Mouse (Mus musculus): Measurements from ENCODE around the gene 2310061I04Rik. TPM values are rescaled to one million over a fixed set of nuclear protein-coding genes. Genes with fewer than 3 reads are reported as not detected.

2310061I04Rik gene
- total and polyA plus RNA-seq, 3 experiments: 3.1 to 163 (median 32.7) TPM

- H3K27me3 ChIP-seq (ENCODE audit: insufficient read depth, low read length): no peaks in the 10 kb centered on the region
- no peak for TF ChIP-seq GATA1 (IDR thresholded peaks at IDR 0.05; ENCODE audit: borderline replicate concordance, low read length)
- TF ChIP-seq TAL1 (conservative IDR thresholded peaks at IDR 0.05; ENCODE audit: low read depth, low read length): no peak
- peak; percentile 39; the same call in 1 of the 2 replicates for TF ChIP-seq CTCF (IDR thresholded peaks at IDR 0.05; ENCODE audit: low read depth, low read length)
- TF ChIP-seq POLR2AphosphoS5 (IDR thresholded peaks at IDR 0.05; ENCODE audit: insufficient replicate concordance, low read depth, low read length): no peak
- TF ChIP-seq GATA2 (IDR thresholded peaks at IDR 0.05; ENCODE audit: borderline replicate concordance, low read depth, low read length): no peak
- H3K4me1 ChIP-seq (ENCODE audit: insufficient read depth, low read depth, low read length): peaks cover 69% of the 10 kb centered on the region
- peaks cover 62% of the 10 kb centered on the region for H3K36me3 ChIP-seq (replicated peaks)
- DNase-seq (ENCODE audit: low spot score) (no peak), ATAC-seq (ENCODE audit: extremely low read depth, insufficient number of reproducible peaks, low FRiP score, poor library complexity, severe bottlenecking) (no peak)
- H3K9me3 ChIP-seq (replicated peaks): no peaks in the 10 kb centered on the region
- peak overlapping the region; percentile 24; the same call in 1 of the 2 replicates for H3K4me3 ChIP-seq (ENCODE audit: low read depth, low read length)
Observed at GRCm38 (mm10) chr17:35920862-35921562, 23.8 kb upstream of the 2310061I04Rik start.

GRCm38 (mm10) chr17:35920384-35920783, 23.2 kb upstream of the 2310061I04Rik start:
- Histone ChIP-seq H3K4me1 (ENCODE audit: insufficient read depth, low read depth, low read length) (peaks cover 64% of the 10 kb centered on the region), H3K36me3 (replicated peaks) (peaks cover 57% of the 10 kb centered on the region), H3K27me3 (ENCODE audit: insufficient read depth, low read length) (no peaks in the 10 kb centered on the region), H3K4me3 (ENCODE audit: low read depth, low read length) (no peak overlapping the region; the same call in 1 of the 2 replicates), H3K9me3 (replicated peaks) (no peaks in the 10 kb centered on the region)
- DNase-seq (ENCODE audit: low spot score) (no peak), ATAC-seq (ENCODE audit: extremely low read depth, insufficient number of reproducible peaks, low FRiP score, poor library complexity, severe bottlenecking) (no peak)
- no peak; the same call in 1 of the 2 replicates for TF ChIP-seq POLR2AphosphoS5 (IDR thresholded peaks at IDR 0.05; ENCODE audit: insufficient replicate concordance, low read depth, low read length)
- no peak for TF ChIP-seq TAL1 (conservative IDR thresholded peaks at IDR 0.05; ENCODE audit: low read depth, low read length)
- TF ChIP-seq GATA2 (IDR thresholded peaks at IDR 0.05; ENCODE audit: borderline replicate concordance, low read depth, low read length): no peak
- no peak for TF ChIP-seq GATA1 (IDR thresholded peaks at IDR 0.05; ENCODE audit: borderline replicate concordance, low read length)
- no peak for TF ChIP-seq CTCF (IDR thresholded peaks at IDR 0.05; ENCODE audit: low read depth, low read length)

DNA sequence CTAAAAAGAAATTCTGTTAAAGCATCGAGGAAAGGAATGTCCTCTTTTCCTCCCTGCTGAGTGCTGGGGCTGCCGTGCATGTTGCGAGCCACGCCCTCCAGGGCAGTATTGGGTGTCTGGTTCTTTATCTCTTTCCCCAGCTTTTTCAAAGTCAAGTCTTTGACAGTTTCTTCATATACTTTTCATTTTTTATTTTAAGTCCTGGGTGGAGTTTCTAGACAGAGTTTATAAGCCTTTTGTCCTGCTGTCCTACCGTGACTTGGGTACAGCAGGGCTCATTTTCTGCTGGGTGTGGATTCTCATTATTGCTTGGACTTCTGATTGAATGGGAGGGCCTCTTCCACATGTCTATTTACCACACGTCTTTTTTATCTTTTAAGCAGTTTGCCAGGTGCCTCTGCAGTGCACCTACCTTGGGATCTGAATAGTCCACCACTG, 22.7 kb upstream of the 2310061I04Rik start:
- H3K36me3 ChIP-seq (replicated peaks): peaks cover 53% of the 10 kb centered on the region
- H3K4me1 ChIP-seq (ENCODE audit: insufficient read depth, low read depth, low read length): peaks cover 61% of the 10 kb centered on the region
- no peaks in the 10 kb centered on the region for H3K9me3 ChIP-seq (replicated peaks)
- no peaks in the 10 kb centered on the region for H3K27me3 ChIP-seq (ENCODE audit: insufficient read depth, low read length)
- TF ChIP-seq CTCF (IDR thresholded peaks at IDR 0.05; ENCODE audit: low read depth, low read length) (no peak), TAL1 (conservative IDR thresholded peaks at IDR 0.05; ENCODE audit: low read depth, low read length) (peak; percentile 63)
- no peak for DNase-seq (ENCODE audit: low spot score)
- peak overlapping the region; percentile 64; the same call in 1 of the 2 replicates for H3K4me3 ChIP-seq (ENCODE audit: low read depth, low read length)
- ATAC-seq (ENCODE audit: extremely low read depth, insufficient number of reproducible peaks, low FRiP score, poor library complexity, severe bottlenecking): peak; percentile 5; the same call in 1 of the 2 replicates

DNA sequence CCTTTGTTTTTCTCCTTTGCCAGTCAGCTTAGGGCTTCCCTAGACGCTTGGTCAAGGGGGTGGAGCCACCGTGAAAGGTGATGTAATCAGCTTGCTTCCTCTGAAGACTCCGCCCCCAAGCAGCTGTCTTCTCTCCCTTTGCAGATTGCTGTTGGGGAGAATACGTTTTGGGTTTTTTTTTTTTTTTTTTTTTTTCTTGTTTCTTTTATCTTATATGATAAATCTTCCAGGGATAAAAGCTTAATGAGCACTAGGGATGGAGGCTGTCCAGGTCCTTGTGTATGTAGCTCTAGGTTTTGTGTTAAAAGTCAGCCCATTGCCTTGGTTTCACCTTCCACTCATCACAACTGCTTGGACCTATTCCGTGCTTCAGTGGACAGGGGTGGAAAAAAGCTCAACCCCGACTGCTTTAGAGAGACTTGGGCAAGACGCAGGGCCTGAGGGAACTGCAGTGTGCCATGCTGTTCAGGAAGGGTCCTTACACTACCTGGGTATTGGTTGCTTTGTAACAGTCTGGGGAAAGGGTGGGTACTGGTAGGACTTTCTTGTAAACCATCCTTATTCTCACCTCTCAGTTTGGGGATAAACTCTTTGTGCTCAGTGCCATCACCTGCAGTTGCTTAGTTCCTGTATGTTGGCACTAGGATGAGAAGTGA, 22.0 kb upstream of the 2310061I04Rik start:
- H3K4me1 ChIP-seq (ENCODE audit: insufficient read depth, low read depth, low read length): peaks cover 61% of the 10 kb centered on the region
- ATAC-seq (ENCODE audit: extremely low read depth, insufficient number of reproducible peaks, low FRiP score, poor library complexity, severe bottlenecking) (peak; percentile 28), DNase-seq (ENCODE audit: low spot score) (peak; percentile 63)
- H3K9me3 ChIP-seq (replicated peaks): no peaks in the 10 kb centered on the region
- H3K4me3 ChIP-seq (ENCODE audit: low read depth, low read length): peak overlapping the region; percentile 79; the same call in 1 of the 2 replicates
- H3K36me3 ChIP-seq (replicated peaks): peaks cover 53% of the 10 kb centered on the region
- no peaks in the 10 kb centered on the region for H3K27me3 ChIP-seq (ENCODE audit: insufficient read depth, low read length)
- TF ChIP-seq GATA2 (IDR thresholded peaks at IDR 0.05; ENCODE audit: borderline replicate concordance, low read depth, low read length) (no peak), CTCF (IDR thresholded peaks at IDR 0.05; ENCODE audit: low read depth, low read length) (no peak), POLR2AphosphoS5 (IDR thresholded peaks at IDR 0.05; ENCODE audit: insufficient replicate concordance, low read depth, low read length) (peak; percentile 91; the same call in 1 of the 2 replicates)

GRCm38 (mm10) chr17:35918276-35919059, 21.2 kb upstream of the 2310061I04Rik start:
- Histone ChIP-seq H3K36me3 (replicated peaks) (peaks cover 52% of the 10 kb centered on the region), H3K4me1 (ENCODE audit: insufficient read depth, low read depth, low read length) (peaks cover 59% of the 10 kb centered on the region), H3K9me3 (replicated peaks) (no peaks in the 10 kb centered on the region), H3K4me3 (ENCODE audit: low read depth, low read length) (peak overlapping the region; percentile 79), H3K27me3 (ENCODE audit: insufficient read depth, low read length) (no peaks in the 10 kb centered on the region)
- ATAC-seq (ENCODE audit: extremely low read depth, insufficient number of reproducible peaks, low FRiP score, poor library complexity, severe bottlenecking) (no peak), DNase-seq (ENCODE audit: low spot score) (no peak)
- TF ChIP-seq CTCF (IDR thresholded peaks at IDR 0.05; ENCODE audit: low read depth, low read length) (no peak), POLR2AphosphoS5 (IDR thresholded peaks at IDR 0.05; ENCODE audit: insufficient replicate concordance, low read depth, low read length) (peak; percentile 39; the same call in 1 of the 2 replicates)

Measured in G1E (cell line).